Mouse (Mus musculus) liver, embryonic 11.5 days (tissue): ENCODE results near the gene Adamts17. TPM values are rescaled to one million over a fixed set of nuclear protein-coding genes. Genes with fewer than 3 reads are reported as not detected.

Experiments used
- ATAC-seq: fragments of 200-750 bp; cut with Nextera tagmentation; replicated peaks from 2 replicates; pipeline ENCODE4 v1.8.0; 2017; ENCODE audit warnings: moderate number of reproducible peaks, mild to moderate bottlenecking, moderate TSS enrichment, moderate library complexity; ENCODE audit not compliant: low FRiP score
- DNase-seq: peaks from one replicate; pipeline ENCODE4 v3.0.0-alpha.2; 2017; ENCODE audit warnings: low spot score
- H3K27ac ChIP-seq: fragments of 300-500 bp; sonication (generic); 2 replicates; pipeline ENCODE4 v1.5.1; 2014; ENCODE audit warnings: mild to moderate bottlenecking, low read depth, low read length, control low read depth
- H3K27me3 ChIP-seq: fragments of 300-500 bp; sonication (generic); replicated peaks from 2 replicates; pipeline ENCODE4 v1.6.1; 2014; ENCODE audit warnings: low read length, mixed read lengths; ENCODE audit not compliant: control insufficient read depth, insufficient read depth
- H3K36me3 ChIP-seq: fragments of 300-500 bp; sonication (generic); 2 replicates; pipeline ENCODE4 v1.6.1; 2014; ENCODE audit warnings: mild to moderate bottlenecking, low read length, moderate library complexity, mixed read lengths; ENCODE audit not compliant: control insufficient read depth, insufficient read depth
- H3K4me1 ChIP-seq: fragments of 300-500 bp; sonication (generic); replicated peaks from 2 replicates; pipeline ENCODE4 v1.6.1; 2014; ENCODE audit warnings: low read length, mixed read lengths; ENCODE audit not compliant: control insufficient read depth, insufficient read depth
- H3K4me2 ChIP-seq: fragments of 300-500 bp; sonication (generic); 2 replicates; pipeline ENCODE4 v1.6.1; 2014; ENCODE audit warnings: mild to moderate bottlenecking, control low read depth, moderate library complexity
- H3K4me3 ChIP-seq: fragments of 300-500 bp; sonication (generic); 2 replicates; pipeline ENCODE4 v1.5.1; 2014; ENCODE audit warnings: low read depth, low read length, control low read depth
- H3K9ac ChIP-seq: fragments of 300-500 bp; sonication (generic); 2 replicates; pipeline ENCODE4 v1.6.1; 2014; ENCODE audit warnings: low read depth, low read length, control low read depth
- H3K9me3 ChIP-seq: fragments of 300-500 bp; sonication (generic); 2 replicates; pipeline ENCODE4 v1.6.1; 2016; ENCODE audit warnings: low read length, inconsistent platforms, mixed read lengths; ENCODE audit not compliant: control insufficient read depth
- WGBS: fragments of 180-500 bp; shearing (Covaris S2); extraction: QIAGEN DNeasy Blood & Tissue Kit; methylation state at CpG from one replicate; pipeline ENCODE4 v1.1.7; 2014; 5-methylcytosine and 5-hydroxymethylcytosine counted together
- polyA plus RNA-seq: library from polyadenylated mRNA; unstranded; fragments of >200 nt; fragmentation: Nextera tagmentation; extraction: Ambion mirVana; gene quantifications from 2 replicates; pipeline ENCODE4 v1.2.1, GENCODE M21; 2014

Adamts17 gene
- 1.5 and 2.2 TPM in 2 replicates for polyA plus RNA-seq

DNA sequence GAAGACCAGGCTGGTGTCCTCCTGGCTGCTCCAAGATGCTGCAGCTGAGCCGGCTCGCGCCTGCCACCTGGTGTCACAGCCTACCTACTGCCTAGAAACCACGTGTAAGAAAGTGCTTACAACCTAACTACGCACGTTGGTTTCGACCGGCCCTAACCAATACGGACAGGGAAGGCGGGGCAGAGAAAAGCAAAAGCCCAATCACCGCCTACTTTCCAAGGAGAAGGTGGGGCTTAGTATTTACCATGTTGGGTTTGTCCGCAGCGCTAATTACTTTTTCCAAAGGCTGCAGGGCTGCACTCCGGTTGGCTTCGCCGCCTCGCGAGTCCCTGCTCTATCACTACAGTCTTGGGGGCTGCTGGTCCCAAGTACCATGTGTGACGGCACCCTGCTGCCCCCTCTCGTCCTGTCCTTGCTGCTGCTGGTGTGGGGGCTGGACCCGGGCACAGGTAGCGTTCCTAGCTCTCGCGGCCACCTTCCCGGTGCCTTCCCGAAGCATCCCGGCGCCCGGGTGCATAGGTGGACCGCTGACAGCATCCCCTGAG, at the start of gene Adamts17:
TSS of gene Adamts17 (plus strand) at position 273 of the 545 bp plus-strand sequence.
- H3K27ac ChIP-seq: no peak within 1 kb of the TSS
- WGBS: 1% methylated on average over 30 of the region's 30 CpGs
- peak; percentile 80 for DNase-seq
- H3K9ac ChIP-seq: peak within 1 kb of the TSS; percentile 52
- peaks cover 31% of the 10 kb centered on the region for H3K27me3 ChIP-seq
- H3K9me3 ChIP-seq: no peaks in the 10 kb centered on the region
- H3K36me3 ChIP-seq: no peaks in the 10 kb centered on the region
- H3K4me2 ChIP-seq: peak within 1 kb of the TSS; percentile 83
- H3K4me1 ChIP-seq: peaks cover 4% of the 10 kb centered on the region; the same call in 1 of the 2 replicates
- peak within 1 kb of the TSS; percentile 63 for H3K4me3 ChIP-seq
- ATAC-seq: peak; percentile 96

GRCm38 (mm10) chr7:66789860-66790748, 49.4 kb upstream of the Adamts17 start:
- Histone ChIP-seq H3K9me3 (no peaks in the 10 kb centered on the region), H3K9ac (no peak overlapping the region), H3K36me3 (no peaks in the 10 kb centered on the region), H3K4me3 (no peak overlapping the region), H3K4me2 (no peak overlapping the region), H3K27me3 (no peaks in the 10 kb centered on the region), H3K4me1 (peaks cover 4% of the 10 kb centered on the region; the same call in 1 of the 2 replicates), H3K27ac (no peak overlapping the region)
- ATAC-seq: no peak
- 30% methylated on average over 8 of the region's 8 CpGs for WGBS
- DNase-seq: no peak

- no peak for ATAC-seq
- no peaks in the 10 kb centered on the region for H3K36me3 ChIP-seq
- no peaks in the 10 kb centered on the region for H3K9me3 ChIP-seq
- no peak overlapping the region for H3K4me2 ChIP-seq
- no peak overlapping the region for H3K4me3 ChIP-seq
- H3K27ac ChIP-seq: no peak overlapping the region
- no peaks in the 10 kb centered on the region for H3K27me3 ChIP-seq
- no peak for DNase-seq
- no peak overlapping the region for H3K9ac ChIP-seq
- 92% methylated on average over 3 of the region's 3 CpGs for WGBS
- peaks cover 4% of the 10 kb centered on the region; the same call in 1 of the 2 replicates for H3K4me1 ChIP-seq
These were observed 48.5 kb upstream of the Adamts17 start for GRCm38 (mm10) chr7:66791022-66791421.

GRCm38 (mm10) chr7:66796909-66797308, 42.6 kb upstream of the Adamts17 start:
- DNase-seq: no peak
- Histone ChIP-seq H3K27ac (no peak overlapping the region), H3K36me3 (no peaks in the 10 kb centered on the region)

DNA sequence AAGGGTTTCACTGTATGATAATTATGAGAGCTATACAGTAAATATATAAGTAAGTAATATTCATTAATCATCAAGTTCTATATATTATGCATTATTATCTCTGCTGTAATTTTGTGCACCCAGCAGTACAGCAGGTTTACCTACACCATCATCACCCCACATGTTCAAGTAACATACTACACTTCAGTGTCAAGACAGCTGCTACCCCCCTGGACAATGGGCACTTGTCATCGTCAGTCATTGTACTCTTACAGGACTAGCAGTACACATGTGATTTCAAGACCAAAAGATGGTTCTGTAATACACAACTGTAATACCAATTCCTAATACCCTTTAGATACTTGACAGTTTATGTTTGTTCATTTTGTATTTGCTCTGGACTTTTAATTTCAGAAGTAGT, 42.2 kb upstream of the Adamts17 start:
- no peak for ATAC-seq
- DNase-seq: no peak
- Histone ChIP-seq H3K27me3 (no peaks in the 10 kb centered on the region), H3K9me3 (no peaks in the 10 kb centered on the region), H3K36me3 (no peaks in the 10 kb centered on the region), H3K4me3 (no peak overlapping the region), H3K4me2 (no peak overlapping the region), H3K27ac (no peak overlapping the region), H3K4me1 (no peaks in the 10 kb centered on the region), H3K9ac (no peak overlapping the region)
- 84% methylated on average over 1 of the region's 1 CpGs for WGBS

More at GRCm38 (mm10) chr7:66796909-66797308, 42.6 kb upstream of the Adamts17 start:
- H3K4me1 ChIP-seq: no peaks in the 10 kb centered on the region
- 48% methylated on average over 1 of the region's 1 CpGs for WGBS
- no peaks in the 10 kb centered on the region for H3K9me3 ChIP-seq
- H3K4me2 ChIP-seq: no peak overlapping the region
- ATAC-seq: no peak
- no peak overlapping the region for H3K9ac ChIP-seq
- no peak overlapping the region for H3K4me3 ChIP-seq
- H3K27me3 ChIP-seq: no peaks in the 10 kb centered on the region

DNA sequence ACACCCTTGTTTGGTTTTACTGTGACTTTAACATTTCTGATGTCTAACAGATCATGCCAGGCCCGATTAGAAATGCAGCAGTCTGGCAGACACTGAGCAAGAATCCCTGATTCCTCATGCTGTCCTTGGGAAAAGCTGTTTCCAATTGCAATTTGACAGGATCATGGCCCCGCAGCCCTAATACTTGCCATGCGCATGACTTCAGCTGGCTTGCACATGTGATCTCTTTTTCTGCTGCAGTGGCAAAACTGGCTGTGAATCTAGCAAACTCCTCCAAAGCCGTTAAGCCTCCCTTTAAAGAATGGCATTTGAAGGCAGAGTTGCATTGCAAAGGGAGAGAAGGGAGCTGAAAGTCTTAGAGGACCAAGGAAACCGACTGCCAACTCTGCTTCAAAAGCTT, 40.7 kb upstream of the Adamts17 start:
- ATAC-seq (no peak), DNase-seq (no peak)
- WGBS: 57% methylated on average over 5 of the region's 5 CpGs
- Histone ChIP-seq H3K4me2 (no peak overlapping the region), H3K4me3 (no peak overlapping the region), H3K36me3 (no peaks in the 10 kb centered on the region), H3K27me3 (no peaks in the 10 kb centered on the region), H3K27ac (no peak overlapping the region), H3K9me3 (no peaks in the 10 kb centered on the region), H3K9ac (no peak overlapping the region), H3K4me1 (no peaks in the 10 kb centered on the region)

DNA sequence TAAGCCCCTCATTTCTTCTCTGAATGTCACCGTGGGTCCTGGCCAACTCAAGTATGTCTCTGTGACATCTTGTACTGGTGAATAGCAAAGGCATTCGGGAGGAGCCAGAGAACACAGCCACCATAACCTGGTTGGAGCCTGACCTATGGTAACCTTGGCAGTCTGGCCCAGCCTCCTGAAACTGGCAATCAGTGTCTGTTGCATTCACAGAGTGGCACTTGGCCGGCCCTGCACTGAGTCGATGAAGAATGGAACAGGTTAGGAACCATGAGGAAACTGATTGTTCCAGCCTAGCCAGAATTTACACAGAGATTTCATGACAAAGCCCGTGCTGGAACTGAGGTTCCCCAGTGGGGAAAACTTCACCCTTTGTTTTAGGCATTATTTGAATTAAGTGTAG, 38.8 kb upstream of the Adamts17 start:
- no peaks in the 10 kb centered on the region for H3K9me3 ChIP-seq
- ATAC-seq: no peak
- no peak overlapping the region for H3K4me3 ChIP-seq
- H3K4me1 ChIP-seq: no peaks in the 10 kb centered on the region
- H3K27me3 ChIP-seq: no peaks in the 10 kb centered on the region
- H3K4me2 ChIP-seq: no peak overlapping the region
- no peak overlapping the region for H3K9ac ChIP-seq
- no peak overlapping the region for H3K27ac ChIP-seq
- H3K36me3 ChIP-seq: no peaks in the 10 kb centered on the region
- no peak for DNase-seq
- WGBS: 76% methylated on average over 5 of the region's 5 CpGs

GRCm38 (mm10) chr7:66801785-66802184, 37.8 kb upstream of the Adamts17 start:
- Histone ChIP-seq H3K36me3 (no peaks in the 10 kb centered on the region), H3K4me1 (no peaks in the 10 kb centered on the region), H3K4me3 (no peak overlapping the region), H3K27ac (no peak overlapping the region), H3K9me3 (no peaks in the 10 kb centered on the region), H3K9ac (no peak overlapping the region), H3K4me2 (no peak overlapping the region), H3K27me3 (no peaks in the 10 kb centered on the region)
- DNase-seq (no peak), ATAC-seq (no peak)

DNA sequence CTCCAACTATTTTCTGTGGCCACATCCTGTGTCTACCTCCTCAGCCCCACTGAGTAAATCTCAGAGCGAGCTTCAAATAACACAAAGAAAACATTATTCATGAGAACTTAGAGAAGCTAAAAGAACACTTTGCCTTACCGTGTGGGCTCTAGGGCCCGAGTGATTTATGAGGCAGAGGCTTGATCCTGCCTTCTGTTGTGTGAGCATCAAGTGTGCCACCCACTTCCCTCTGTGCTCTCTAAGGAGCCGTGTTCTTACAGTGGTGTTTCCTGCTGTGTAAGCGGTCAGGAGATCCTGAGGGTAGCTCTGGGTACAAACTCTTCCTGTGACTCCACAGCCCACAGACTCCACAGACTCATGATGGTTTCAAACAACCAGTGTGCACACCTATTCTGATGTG, 35.7 kb upstream of the Adamts17 start:
- Histone ChIP-seq H3K4me3 (no peak overlapping the region), H3K27me3 (no peaks in the 10 kb centered on the region), H3K9ac (no peak overlapping the region), H3K9me3 (no peaks in the 10 kb centered on the region), H3K4me2 (no peak overlapping the region), H3K4me1 (no peaks in the 10 kb centered on the region), H3K36me3 (no peaks in the 10 kb centered on the region), H3K27ac (no peak overlapping the region)
- DNase-seq: no peak
- no peak for ATAC-seq
- 42% methylated on average over 5 of the region's 5 CpGs for WGBS
